Mouse (Mus musculus): ENCODE data around the gene Olfr555. TPM values are rescaled to one million over a fixed set of nuclear protein-coding genes. Genes with fewer than 3 reads are reported as not detected.

Gene Olfr555
- polyA plus RNA-seq (2015; fragmentation: Illumina TruSeq; extraction: RNeasy Lipid Tissue Mini Kit (QIAGEN cat#74804); ENCODE audit: insufficient read depth, low read depth, low replicate concordance), result not detected

GRCm38 (mm10) chr7:102658523-102658922, at the start of gene Olfr555:
Olfr555 (plus strand) TSS chr7:102658823.

GRCm38 (mm10) chr7:102618118-102618517, 40.5 kb upstream of the Olfr555 start, which contains the start of gene Olfr553:
Olfr553 (minus strand) TSS chr7:102618218.

GRCm38 (mm10) chr7:102638132-102638531, 20.5 kb upstream of the Olfr555 start, which contains the start of gene Olfr554:
Olfr554 (plus strand) TSS chr7:102638432.

GRCm38 (mm10) chr7:102664599-102664998, 6.0 kb downstream of the Olfr555 start, which contains the start of gene Olfr556:
Olfr556 (plus strand) TSS chr7:102664899.

GRCm38 (mm10) chr7:102686944-102687501, 28.4 kb downstream of the Olfr555 start, which contains the start of gene Trim68:
Trim68 (minus strand) TSS chr7:102687327.

GRCm38 (mm10) chr7:102695358-102696125, 36.9 kb downstream of the Olfr555 start, which contains the start of gene Olfr557:
Olfr557 (plus strand) TSS chr7:102695910.

GRCm38 (mm10) chr7:102701915-102702314, 43.3 kb downstream of the Olfr555 start, which contains the start of gene Olfr558:
Olfr558 (plus strand) TSS chr7:102702215.

Other genes starting within 250 kb of the Olfr555 start
- 4.1 TPM for gene Rrm1, start 217.1 kb upstream of the Olfr555 start, polyA plus RNA-seq (2015; fragmentation: Illumina TruSeq; extraction: RNeasy Lipid Tissue Mini Kit (QIAGEN cat#74804); ENCODE audit: insufficient read depth, low read depth, low replicate concordance)
- gene Olfr543, start 177.1 kb upstream of the Olfr555 start, polyA plus RNA-seq (2015; fragmentation: Illumina TruSeq; extraction: RNeasy Lipid Tissue Mini Kit (QIAGEN cat#74804); ENCODE audit: insufficient read depth, low read depth, low replicate concordance), result not detected
- gene Olfr544, start 170.5 kb upstream of the Olfr555 start, polyA plus RNA-seq (2015; fragmentation: Illumina TruSeq; extraction: RNeasy Lipid Tissue Mini Kit (QIAGEN cat#74804); ENCODE audit: insufficient read depth, low read depth, low replicate concordance), result not detected
- gene Olfr545, start 159.2 kb upstream of the Olfr555 start, polyA plus RNA-seq (2015; fragmentation: Illumina TruSeq; extraction: RNeasy Lipid Tissue Mini Kit (QIAGEN cat#74804); ENCODE audit: insufficient read depth, low read depth, low replicate concordance), result not detected
- gene Olfr547, start 124.1 kb upstream of the Olfr555 start, polyA plus RNA-seq (2015; fragmentation: Illumina TruSeq; extraction: RNeasy Lipid Tissue Mini Kit (QIAGEN cat#74804); ENCODE audit: insufficient read depth, low read depth, low replicate concordance), result not detected
- not detected for gene Olfr548-ps1, start 117.9 kb upstream of the Olfr555 start, polyA plus RNA-seq (2015; fragmentation: Illumina TruSeq; extraction: RNeasy Lipid Tissue Mini Kit (QIAGEN cat#74804); ENCODE audit: insufficient read depth, low read depth, low replicate concordance)
- gene Olfr549, start 109.0 kb upstream of the Olfr555 start, polyA plus RNA-seq (2015; fragmentation: Illumina TruSeq; extraction: RNeasy Lipid Tissue Mini Kit (QIAGEN cat#74804); ENCODE audit: insufficient read depth, low read depth, low replicate concordance), result not detected
- 3.7 TPM for gene Trim21, start 93.3 kb upstream of the Olfr555 start, polyA plus RNA-seq (2015; fragmentation: Illumina TruSeq; extraction: RNeasy Lipid Tissue Mini Kit (QIAGEN cat#74804); ENCODE audit: insufficient read depth, low read depth, low replicate concordance)
- not detected for gene Olfr550, start 87.4 kb upstream of the Olfr555 start, polyA plus RNA-seq (2015; fragmentation: Illumina TruSeq; extraction: RNeasy Lipid Tissue Mini Kit (QIAGEN cat#74804); ENCODE audit: insufficient read depth, low read depth, low replicate concordance)
- gene Olfr551, start 66.9 kb upstream of the Olfr555 start, polyA plus RNA-seq (2015; fragmentation: Illumina TruSeq; extraction: RNeasy Lipid Tissue Mini Kit (QIAGEN cat#74804); ENCODE audit: insufficient read depth, low read depth, low replicate concordance), result not detected
- not detected for gene Olfr552, start 61.1 kb upstream of the Olfr555 start, polyA plus RNA-seq (2015; fragmentation: Illumina TruSeq; extraction: RNeasy Lipid Tissue Mini Kit (QIAGEN cat#74804); ENCODE audit: insufficient read depth, low read depth, low replicate concordance)
- not detected for gene Olfr553, start 40.6 kb upstream of the Olfr555 start, polyA plus RNA-seq (2015; fragmentation: Illumina TruSeq; extraction: RNeasy Lipid Tissue Mini Kit (QIAGEN cat#74804); ENCODE audit: insufficient read depth, low read depth, low replicate concordance)
- gene Olfr554, start 20.4 kb upstream of the Olfr555 start, polyA plus RNA-seq (2015; fragmentation: Illumina TruSeq; extraction: RNeasy Lipid Tissue Mini Kit (QIAGEN cat#74804); ENCODE audit: insufficient read depth, low read depth, low replicate concordance), result not detected
- not detected for gene Olfr556, start 6.1 kb downstream of the Olfr555 start, polyA plus RNA-seq (2015; fragmentation: Illumina TruSeq; extraction: RNeasy Lipid Tissue Mini Kit (QIAGEN cat#74804); ENCODE audit: insufficient read depth, low read depth, low replicate concordance)
- gene Trim68, start 28.5 kb downstream of the Olfr555 start, polyA plus RNA-seq (2015; fragmentation: Illumina TruSeq; extraction: RNeasy Lipid Tissue Mini Kit (QIAGEN cat#74804); ENCODE audit: insufficient read depth, low read depth, low replicate concordance), result 4.4 TPM
- gene Olfr557, start 37.1 kb downstream of the Olfr555 start, polyA plus RNA-seq (2015; fragmentation: Illumina TruSeq; extraction: RNeasy Lipid Tissue Mini Kit (QIAGEN cat#74804); ENCODE audit: insufficient read depth, low read depth, low replicate concordance), result not detected
- gene Olfr558, start 43.4 kb downstream of the Olfr555 start, polyA plus RNA-seq (2015; fragmentation: Illumina TruSeq; extraction: RNeasy Lipid Tissue Mini Kit (QIAGEN cat#74804); ENCODE audit: insufficient read depth, low read depth, low replicate concordance), result 0.44 TPM
- gene Olfr33, start 60.2 kb downstream of the Olfr555 start, polyA plus RNA-seq (2015; fragmentation: Illumina TruSeq; extraction: RNeasy Lipid Tissue Mini Kit (QIAGEN cat#74804); ENCODE audit: insufficient read depth, low read depth, low replicate concordance), result not detected
- gene Olfr559, start 68.7 kb downstream of the Olfr555 start, polyA plus RNA-seq (2015; fragmentation: Illumina TruSeq; extraction: RNeasy Lipid Tissue Mini Kit (QIAGEN cat#74804); ENCODE audit: insufficient read depth, low read depth, low replicate concordance), result not detected
- not detected for gene Olfr560, start 100.5 kb downstream of the Olfr555 start, polyA plus RNA-seq (2015; fragmentation: Illumina TruSeq; extraction: RNeasy Lipid Tissue Mini Kit (QIAGEN cat#74804); ENCODE audit: insufficient read depth, low read depth, low replicate concordance)
- 2.1 TPM for gene Olfr78, start 100.6 kb downstream of the Olfr555 start, polyA plus RNA-seq (2015; fragmentation: Illumina TruSeq; extraction: RNeasy Lipid Tissue Mini Kit (QIAGEN cat#74804); ENCODE audit: insufficient read depth, low read depth, low replicate concordance)
- gene Olfr561, start 112.4 kb downstream of the Olfr555 start, polyA plus RNA-seq (2015; fragmentation: Illumina TruSeq; extraction: RNeasy Lipid Tissue Mini Kit (QIAGEN cat#74804); ENCODE audit: insufficient read depth, low read depth, low replicate concordance), result not detected
- not detected for gene Olfr564, start 144.7 kb downstream of the Olfr555 start, polyA plus RNA-seq (2015; fragmentation: Illumina TruSeq; extraction: RNeasy Lipid Tissue Mini Kit (QIAGEN cat#74804); ENCODE audit: insufficient read depth, low read depth, low replicate concordance)
- gene Olfr566, start 199.9 kb downstream of the Olfr555 start, polyA plus RNA-seq (2015; fragmentation: Illumina TruSeq; extraction: RNeasy Lipid Tissue Mini Kit (QIAGEN cat#74804); ENCODE audit: insufficient read depth, low read depth, low replicate concordance), result not detected
- gene Olfr568, start 218.3 kb downstream of the Olfr555 start, polyA plus RNA-seq (2015; fragmentation: Illumina TruSeq; extraction: RNeasy Lipid Tissue Mini Kit (QIAGEN cat#74804); ENCODE audit: insufficient read depth, low read depth, low replicate concordance), result not detected
- gene Olfr569, start 232.1 kb downstream of the Olfr555 start, polyA plus RNA-seq (2015; fragmentation: Illumina TruSeq; extraction: RNeasy Lipid Tissue Mini Kit (QIAGEN cat#74804); ENCODE audit: insufficient read depth, low read depth, low replicate concordance), result not detected
- not detected for gene Olfr570, start 235.8 kb downstream of the Olfr555 start, polyA plus RNA-seq (2015; fragmentation: Illumina TruSeq; extraction: RNeasy Lipid Tissue Mini Kit (QIAGEN cat#74804); ENCODE audit: insufficient read depth, low read depth, low replicate concordance)

Measured in pancreas, adult 10 weeks (tissue).